Mouse (Mus musculus) forebrain, embryonic 15.5 days (tissue): ENCODE measurements at regions not wholly inside any gene's neighbourhood (a gene's known extent, or its start where the extent isn't known, plus 50 kb on each side); places are given as distances from the start of the nearest gene placed in this dataset.

Experiments
- ATAC-seq: fragments of 200-750 bp; cut with Nextera tagmentation; replicated peaks from 2 replicates; pipeline ENCODE4 v1.8.0; 2017; ENCODE audit warnings: mild to moderate bottlenecking, moderate TSS enrichment, moderate library complexity
- H3K27ac ChIP-seq: fragments of 300-500 bp; sonication (generic); replicated peaks from 2 replicates; pipeline ENCODE4 v1.5.1; 2015; ENCODE audit warnings: mild to moderate bottlenecking, inconsistent platforms
- H3K27me3 ChIP-seq: fragments of 300-500 bp; sonication (generic); 2 replicates; pipeline ENCODE4 v1.6.1; 2015; ENCODE audit warnings: inconsistent platforms
- H3K36me3 ChIP-seq: fragments of 300-500 bp; sonication (generic); 2 replicates; pipeline ENCODE4 v1.6.1; 2015; ENCODE audit warnings: mild to moderate bottlenecking, inconsistent platforms
- H3K4me1 ChIP-seq: fragments of 300-500 bp; sonication (generic); 2 replicates; pipeline ENCODE4 v1.6.1; 2015; ENCODE audit warnings: inconsistent platforms
- H3K4me2 ChIP-seq: fragments of 300-500 bp; sonication (generic); replicated peaks from 2 replicates; pipeline ENCODE4 v1.6.1; 2015; ENCODE audit warnings: mild to moderate bottlenecking, inconsistent platforms
- H3K4me3 ChIP-seq: fragments of 300-500 bp; sonication (generic); 2 replicates; pipeline ENCODE4 v1.5.1; 2015; ENCODE audit warnings: mild to moderate bottlenecking, inconsistent platforms
- H3K9ac ChIP-seq: fragments of 300-500 bp; sonication (generic); replicated peaks from 2 replicates; pipeline ENCODE4 v1.6.1; 2015; ENCODE audit warnings: mild to moderate bottlenecking, inconsistent platforms
- H3K9me3 ChIP-seq: fragments of 300-500 bp; sonication (generic); 2 replicates; pipeline ENCODE4 v1.6.1; 2016; ENCODE audit warnings: inconsistent platforms
- WGBS: fragments of 180-500 bp; shearing (Covaris S2); methylation state at CpG from one replicate; pipeline ENCODE4 v1.1.7; 2015; ENCODE audit warnings: mixed read lengths; 5-methylcytosine and 5-hydroxymethylcytosine counted together

GRCm38 (mm10) chr2:67332211-67332610 lies 81.3 kb upstream of the Gm21830 start:
- Histone ChIP-seq H3K9ac (no peak overlapping the region), H3K4me1 (no peaks in the 10 kb centered on the region), H3K9me3 (no peaks in the 10 kb centered on the region), H3K4me2 (no peak overlapping the region), H3K27ac (no peak overlapping the region), H3K27me3 (no peaks in the 10 kb centered on the region), H3K36me3 (no peaks in the 10 kb centered on the region), H3K4me3 (no peak overlapping the region)
- WGBS = 45% methylated on average over 2 of the region's 2 CpGs
- peak; percentile 72 for ATAC-seq

DNA sequence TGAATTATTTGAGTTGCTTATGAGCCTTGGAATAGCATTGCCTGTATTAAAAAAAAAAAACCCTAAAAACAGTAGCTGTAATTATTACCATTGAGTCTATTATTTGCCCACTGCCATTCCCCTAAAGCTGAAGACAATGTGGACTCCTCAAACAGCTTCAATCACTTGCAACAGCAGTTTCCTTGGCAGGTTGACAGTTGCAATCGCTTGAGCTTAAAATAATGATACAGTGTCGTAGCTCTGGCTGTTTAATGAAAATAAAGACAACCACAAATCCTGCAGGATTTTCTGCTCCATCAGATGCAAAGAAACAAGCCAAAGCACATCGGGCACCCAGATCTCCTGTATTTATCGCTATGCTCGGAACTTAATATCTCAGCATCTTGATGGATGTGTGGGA lies 68.8 kb upstream of the Gm21830 start:
- WGBS = 37% methylated on average over 5 of the region's 5 CpGs
- H3K36me3 ChIP-seq = no peaks in the 10 kb centered on the region
- H3K4me2 ChIP-seq = no peak overlapping the region
- no peak for ATAC-seq
- H3K27ac ChIP-seq = no peak overlapping the region
- no peaks in the 10 kb centered on the region for H3K9me3 ChIP-seq
- H3K27me3 ChIP-seq = no peaks in the 10 kb centered on the region
- no peak overlapping the region for H3K4me3 ChIP-seq
- peaks cover 8% of the 10 kb centered on the region; the same call in 1 of the 2 replicates for H3K4me1 ChIP-seq
- H3K9ac ChIP-seq = no peak overlapping the region
